Mouse (Mus musculus): ENCODE measurements around the gene Gtf2f2.
A peak's percentile ranks its signal among the peaks of the same experiment; 100 is the strongest.
"Not testable (repeated sequence)": the region's sequence is repeated elsewhere in the genome, so short reads cannot be mapped to it uniquely, and the experiment has no call there.

The Gtf2f2 gene

DNA sequence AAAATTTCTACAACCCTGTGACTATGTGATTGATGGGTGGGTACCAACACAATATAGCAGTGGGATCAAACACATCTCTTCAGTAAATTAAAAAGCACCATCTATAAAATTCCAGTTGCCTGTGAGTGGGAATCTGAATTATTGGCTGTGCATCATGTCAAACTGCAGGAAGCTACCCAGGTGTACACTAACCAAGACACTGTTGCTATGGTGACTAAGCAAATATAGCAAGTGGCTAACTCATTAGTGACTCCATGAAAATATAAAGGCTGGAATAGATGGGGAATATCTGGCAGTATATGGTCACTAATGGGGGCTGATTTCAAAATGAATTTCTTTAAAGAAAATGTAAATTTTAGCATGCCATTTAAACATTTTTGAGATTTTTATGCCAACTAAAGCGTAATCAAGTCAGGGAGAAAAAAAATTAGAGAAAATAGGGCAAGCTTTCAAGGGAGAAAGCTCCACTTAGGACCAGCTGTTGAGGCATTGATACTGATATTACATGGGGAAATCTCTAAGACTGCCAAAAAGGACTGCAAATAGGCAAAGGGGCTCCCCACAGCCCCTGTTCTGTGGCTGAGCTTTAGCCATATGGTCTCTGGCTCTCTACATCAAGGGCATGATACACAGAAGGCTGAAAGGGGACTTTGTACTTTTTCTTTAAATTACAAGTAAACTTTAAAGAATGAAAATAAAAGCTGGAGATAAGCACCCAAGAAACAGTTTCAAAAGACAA, 87.2 kb downstream of the Gtf2f2 start:
- DNase-seq (ENCODE audit: low read depth, low spot score), result no peak

DNA sequence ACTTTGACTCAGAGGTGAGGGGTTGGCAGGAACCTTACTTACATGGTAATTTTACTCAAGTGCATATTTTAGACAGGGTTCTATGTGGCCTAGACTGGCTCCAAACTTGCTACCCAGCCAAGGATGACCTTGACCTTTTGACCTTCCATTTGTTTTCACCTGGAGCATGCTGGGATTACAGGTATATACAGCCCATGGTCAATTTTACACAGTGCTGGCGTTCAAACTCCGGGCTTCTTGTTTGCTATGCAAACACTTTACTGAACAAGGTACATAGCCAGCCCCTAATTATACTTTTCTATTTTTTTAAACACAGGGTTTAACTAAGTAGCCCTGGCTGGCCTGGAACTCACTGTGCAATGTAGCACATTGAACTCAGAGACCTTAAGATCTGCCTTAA, 98.0 kb downstream of the Gtf2f2 start:
- DNase-seq (ENCODE audit: low read depth, low spot score), result no peak

DNA sequence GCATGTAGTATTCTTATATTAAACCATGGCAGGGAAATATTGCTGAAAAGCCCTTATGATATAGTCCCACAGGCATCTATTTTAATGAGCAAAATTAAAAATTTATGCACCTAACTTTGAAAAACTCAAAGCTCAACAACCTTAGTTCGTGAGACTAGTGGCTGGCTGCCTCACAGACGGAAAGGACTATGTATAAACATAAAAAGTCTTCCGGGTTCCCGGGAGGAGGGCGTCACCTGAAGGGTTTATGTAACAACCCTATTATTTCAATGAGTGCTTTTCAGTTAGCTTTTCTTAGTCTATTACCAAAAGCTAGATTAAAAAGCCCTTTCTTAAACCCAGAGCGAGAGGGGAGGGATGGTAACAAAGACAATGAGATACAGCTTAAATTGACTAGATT, 98.7 kb downstream of the Gtf2f2 start:
- DNase-seq (ENCODE audit: low read depth, low spot score), result no peak

DNA sequence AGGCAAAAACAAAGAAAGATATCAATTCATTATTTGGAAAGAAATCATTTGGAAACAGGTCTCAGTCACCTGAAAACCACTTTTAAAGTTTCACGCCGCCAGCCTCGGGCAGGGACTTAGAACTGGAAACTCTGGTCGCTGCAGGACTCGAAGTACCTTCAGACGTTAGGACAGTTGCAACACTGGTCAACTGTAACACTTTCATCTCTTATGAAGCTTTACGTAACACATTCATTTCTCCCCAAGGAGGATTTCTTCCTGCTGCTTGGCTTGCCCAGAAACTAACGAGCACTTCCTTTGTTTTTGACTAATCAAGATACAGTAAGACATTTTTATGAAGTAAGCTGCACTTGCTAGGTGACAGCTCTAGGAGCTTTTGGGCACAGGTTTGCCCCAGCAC, 103.7 kb downstream of the Gtf2f2 start:
- DNase-seq (ENCODE audit: low read depth, low spot score), result no peak

DNA sequence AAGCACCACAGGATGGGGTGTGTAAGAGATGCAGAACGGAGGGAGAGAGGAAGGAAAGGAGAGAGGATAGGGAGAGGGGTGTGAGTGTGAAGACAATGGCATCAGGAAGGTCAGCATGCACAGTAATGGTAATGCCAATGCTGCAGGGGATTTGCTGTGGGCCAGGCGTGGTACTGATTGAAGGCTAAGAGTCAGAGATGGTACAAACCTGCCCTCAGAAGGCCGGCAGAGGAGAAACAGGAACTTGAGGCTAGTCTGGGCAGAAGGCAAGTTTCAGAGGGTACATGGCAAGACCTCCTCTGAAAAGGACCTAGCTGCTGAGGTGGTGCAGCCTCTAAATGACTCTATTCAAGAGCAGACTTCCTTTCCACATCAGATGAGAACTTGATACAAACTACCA, 105.7 kb downstream of the Gtf2f2 start:
- no peak for DNase-seq (ENCODE audit: low read depth, low spot score)

DNA sequence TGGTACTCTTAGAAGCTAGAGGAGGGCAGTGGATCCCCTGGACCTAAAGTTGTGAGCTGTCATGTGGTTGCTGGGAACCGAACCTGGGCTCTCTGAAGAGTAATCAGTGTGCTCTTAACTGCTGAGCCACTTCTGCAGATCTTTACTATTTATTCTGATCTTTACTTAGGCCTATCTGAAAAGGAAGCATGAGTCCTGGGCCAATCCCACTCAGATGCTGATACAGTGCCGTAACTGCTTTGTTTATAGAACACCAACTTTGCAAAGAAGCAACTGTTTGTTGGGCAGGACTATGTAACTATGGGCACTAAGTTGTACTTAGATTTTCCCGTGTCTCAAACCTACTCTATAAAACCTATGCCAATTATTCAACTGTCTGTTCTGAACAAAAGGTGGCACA, 107.5 kb downstream of the Gtf2f2 start:
- DNase-seq (ENCODE audit: low read depth, low spot score), result no peak

DNA sequence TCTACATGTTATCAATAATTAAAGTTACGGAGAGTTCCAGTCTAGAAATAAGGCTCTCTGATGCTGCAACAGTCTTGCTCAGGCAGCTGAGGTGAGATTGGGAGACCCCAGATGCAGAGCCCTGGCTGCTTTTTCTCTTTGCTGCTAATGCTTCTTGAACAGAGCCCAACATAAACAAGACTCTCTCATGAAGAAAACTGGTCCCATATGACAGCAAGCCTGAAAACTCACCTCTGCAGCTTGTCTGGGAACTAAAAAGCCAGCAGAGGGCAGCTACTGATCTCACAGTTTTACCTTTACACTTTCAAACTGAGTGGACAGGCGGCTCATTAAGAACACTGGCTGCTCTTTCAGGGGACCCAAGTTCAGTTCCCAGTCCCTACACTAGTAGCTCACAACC, 108.7 kb downstream of the Gtf2f2 start:
- no peak for DNase-seq (ENCODE audit: low read depth, low spot score)

DNA sequence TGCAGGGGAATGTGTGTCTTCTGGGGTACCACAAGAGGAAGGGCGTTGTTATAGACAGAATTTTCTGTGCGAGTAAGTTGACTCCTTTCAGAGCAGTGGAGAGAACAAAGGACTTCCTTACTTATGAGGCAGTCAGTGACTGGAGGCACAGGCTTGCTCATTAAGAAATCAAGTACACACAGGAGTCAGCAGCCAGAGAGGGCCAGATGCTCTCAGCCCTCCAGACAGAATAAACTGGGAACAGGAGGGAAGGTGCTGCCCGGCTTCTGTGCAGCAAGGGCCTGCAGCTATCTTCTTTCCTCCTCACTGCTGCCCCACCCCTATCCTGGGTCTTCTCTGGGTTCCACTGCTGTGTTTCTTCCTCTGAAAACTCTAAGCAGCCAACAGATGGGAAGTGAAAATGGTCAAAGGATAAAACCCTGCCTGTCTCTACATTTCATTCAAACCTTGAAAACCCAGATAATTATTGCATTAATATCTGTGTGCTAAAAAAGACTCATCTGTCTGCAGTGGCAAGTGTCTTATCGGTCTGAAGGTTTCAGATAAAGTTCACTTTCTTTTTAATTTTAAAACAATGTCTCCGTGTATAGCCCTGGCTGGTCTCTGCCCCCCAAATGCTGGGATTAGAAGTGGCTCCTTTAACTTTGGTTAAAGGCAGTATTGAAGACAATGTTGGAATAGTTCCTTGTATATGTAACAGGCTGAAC, 109.7 kb downstream of the Gtf2f2 start:
- DNase-seq (ENCODE audit: low read depth, low spot score), result no peak

DNA sequence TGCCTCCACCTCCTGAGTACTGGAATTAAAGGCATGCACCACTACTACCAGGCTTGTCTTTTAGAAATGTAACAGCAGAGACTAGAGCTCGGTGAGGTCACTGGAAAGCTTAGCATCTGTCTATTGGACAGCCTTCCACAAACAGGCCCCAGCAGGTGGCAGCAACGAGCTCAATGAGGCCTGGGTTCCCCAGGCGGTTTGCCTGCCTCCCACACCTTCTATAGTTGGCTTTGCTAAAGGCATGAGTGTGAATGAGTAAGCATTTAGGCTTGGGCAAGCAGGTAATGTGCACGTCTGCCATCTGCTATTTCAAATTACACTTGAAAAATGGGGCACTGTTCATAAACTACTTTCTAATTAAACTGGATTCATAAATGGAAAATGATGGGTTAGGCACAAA, 111.1 kb downstream of the Gtf2f2 start:
- no peak for DNase-seq (ENCODE audit: low read depth, low spot score)

DNA sequence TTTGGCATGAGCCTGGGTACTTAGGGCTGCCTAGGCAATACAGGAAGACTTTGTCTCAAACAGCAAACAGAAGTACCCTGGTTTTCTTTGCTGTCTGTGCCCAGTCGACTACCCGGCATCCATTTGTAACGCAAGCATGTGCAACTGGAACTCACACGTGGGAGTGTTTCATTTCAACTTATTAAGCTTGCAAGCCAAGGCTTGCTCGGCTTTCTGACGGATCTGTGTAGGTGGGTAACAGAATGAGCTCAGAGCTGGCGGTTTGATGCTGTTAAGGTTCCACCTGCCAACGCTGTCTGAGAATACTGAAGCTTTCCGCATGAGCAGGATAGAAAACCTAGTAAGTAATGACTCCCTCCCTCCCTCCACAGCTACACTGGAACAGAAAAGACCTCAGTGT, 118.5 kb downstream of the Gtf2f2 start:
- DNase-seq (ENCODE audit: low read depth, low spot score), result no peak

DNA sequence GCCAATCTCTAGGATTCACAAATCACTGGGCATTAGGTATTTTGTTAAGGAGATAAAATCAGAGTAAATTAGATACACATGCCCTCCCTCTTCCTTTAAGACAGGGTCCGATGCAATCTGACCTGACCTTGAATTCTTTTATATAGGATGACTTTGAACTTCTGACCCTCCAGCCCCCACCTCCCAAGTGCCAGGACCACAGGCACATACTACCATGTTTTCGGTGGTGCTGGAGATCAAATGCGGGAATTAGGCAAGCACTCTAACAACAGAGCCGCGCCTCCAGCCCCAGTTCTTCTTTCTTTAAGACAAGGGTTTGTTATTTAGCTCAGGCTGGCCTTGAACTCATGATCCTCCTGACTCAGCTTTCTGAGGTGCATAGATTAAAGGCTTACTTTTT, 126.8 kb downstream of the Gtf2f2 start:
- no peak for DNase-seq (ENCODE audit: low read depth, low spot score)

DNA sequence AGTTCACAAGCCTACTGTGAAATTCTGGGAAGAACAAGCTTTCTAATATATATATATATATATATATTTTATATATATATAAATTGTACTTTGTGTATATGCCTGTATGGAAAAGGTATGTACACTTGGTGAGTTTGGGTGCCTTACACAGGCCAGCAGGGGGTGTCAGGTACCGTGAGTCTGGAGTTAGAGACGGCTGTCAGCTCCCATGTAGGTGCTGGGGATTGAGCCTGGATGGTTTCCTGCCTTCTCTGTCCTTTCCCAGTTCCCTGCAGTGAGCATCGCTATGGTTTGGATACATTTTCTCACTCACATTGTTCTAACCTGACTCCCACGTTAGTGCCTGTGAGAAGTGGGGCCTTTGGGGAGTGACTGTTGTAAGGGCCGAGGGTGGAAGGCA, 127.3 kb downstream of the Gtf2f2 start:
- DNase-seq (ENCODE audit: low read depth, low spot score), result no peak

DNA sequence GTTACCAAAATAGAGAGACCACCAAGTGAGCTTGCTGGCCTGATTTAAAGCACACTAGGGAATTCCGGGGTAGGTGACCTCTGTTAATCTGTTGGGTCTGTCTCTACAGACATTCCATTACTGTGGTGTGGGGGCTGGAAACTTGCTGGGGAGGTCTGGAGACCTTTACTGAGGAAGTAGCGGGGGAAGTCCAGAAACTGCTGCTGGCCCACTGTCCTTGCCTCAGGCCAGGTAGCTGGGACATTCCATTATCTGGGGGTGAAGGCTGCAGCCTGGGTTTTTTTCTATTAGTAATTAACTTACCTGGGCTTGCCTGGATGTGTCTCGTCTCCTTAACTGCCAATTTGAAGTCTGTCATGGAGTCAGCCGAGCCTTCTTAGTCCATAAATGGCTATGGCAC, 128.8 kb downstream of the Gtf2f2 start:
- DNase-seq (ENCODE audit: low read depth, low spot score), result no peak

DNA sequence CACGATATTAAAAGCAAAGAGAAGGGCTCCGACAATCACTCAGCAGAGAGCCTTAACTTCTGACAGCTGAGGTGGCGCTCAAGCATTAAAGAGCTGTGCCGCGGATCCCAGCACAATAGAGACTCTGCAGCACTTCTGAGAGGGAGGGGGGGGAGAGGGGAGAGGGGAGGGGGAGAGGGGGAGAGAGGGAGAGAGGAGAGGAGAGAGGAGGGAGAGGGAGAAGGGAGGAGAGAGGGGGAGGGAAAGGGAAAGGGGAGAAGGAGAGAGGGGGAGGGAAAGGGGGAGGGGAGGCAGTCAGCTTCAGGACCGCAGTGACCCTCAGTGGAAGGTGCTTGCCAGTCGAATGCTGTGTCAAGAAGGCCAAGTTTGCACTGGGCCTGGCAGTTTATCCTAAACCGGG, 131.7 kb downstream of the Gtf2f2 start:
- no peak for DNase-seq (ENCODE audit: low read depth, low spot score)

DNA sequence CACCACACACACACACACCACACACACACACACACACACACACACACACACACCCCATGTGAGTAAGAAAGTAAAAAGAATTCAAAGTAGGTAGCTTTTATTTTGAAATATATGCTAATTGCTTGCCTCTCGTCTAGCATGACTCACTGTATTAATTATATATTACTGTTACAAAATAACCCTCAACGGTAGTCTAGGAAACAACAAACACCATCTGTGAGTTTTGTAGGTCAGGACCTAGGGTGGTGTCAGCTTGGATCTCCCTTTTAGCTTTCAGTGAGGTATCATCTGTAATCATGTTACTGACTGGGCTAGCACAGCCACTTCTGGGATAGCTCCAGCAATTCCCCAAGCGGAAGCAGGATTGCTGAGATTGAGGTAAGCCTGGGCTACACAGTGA, 133.4 kb downstream of the Gtf2f2 start:
- DNase-seq (ENCODE audit: low read depth, low spot score), result no peak

DNA sequence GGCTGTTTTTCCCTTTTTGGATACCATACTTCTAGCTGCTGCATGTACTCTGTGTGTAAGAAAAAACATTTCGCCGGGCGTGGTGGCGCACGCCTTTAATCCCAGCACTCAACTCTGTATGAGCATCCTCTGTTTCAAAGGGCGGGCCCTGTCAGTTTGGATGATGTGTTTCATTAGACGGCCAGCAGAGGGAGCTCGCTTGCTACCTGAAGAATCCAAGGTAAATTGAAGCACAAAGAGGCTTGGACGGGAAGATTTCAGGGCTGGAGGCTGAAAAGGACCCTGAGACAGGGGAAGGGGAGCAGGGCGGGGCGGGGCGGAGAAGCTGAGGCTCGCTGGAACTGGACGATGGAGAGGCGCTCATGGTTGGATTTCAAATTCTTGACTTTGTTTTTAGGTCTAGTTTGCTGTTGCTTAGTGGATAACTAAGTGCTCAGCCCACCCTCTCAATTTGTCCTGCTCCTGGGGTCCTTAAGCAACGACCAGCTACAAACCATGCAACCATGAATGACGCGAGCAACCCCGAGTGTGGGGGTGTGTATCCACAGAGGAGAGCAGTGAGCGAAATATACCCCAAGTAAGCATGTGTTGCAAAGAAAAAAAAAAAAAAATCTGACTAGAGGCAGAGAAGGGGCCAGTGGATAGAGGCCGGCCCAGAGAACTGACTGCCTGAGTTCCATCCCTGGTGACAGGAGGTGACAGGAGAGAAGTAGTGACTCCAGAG, 134.2 kb downstream of the Gtf2f2 start:
- DNase-seq (ENCODE audit: low read depth, low spot score), result peak; percentile 66

DNA sequence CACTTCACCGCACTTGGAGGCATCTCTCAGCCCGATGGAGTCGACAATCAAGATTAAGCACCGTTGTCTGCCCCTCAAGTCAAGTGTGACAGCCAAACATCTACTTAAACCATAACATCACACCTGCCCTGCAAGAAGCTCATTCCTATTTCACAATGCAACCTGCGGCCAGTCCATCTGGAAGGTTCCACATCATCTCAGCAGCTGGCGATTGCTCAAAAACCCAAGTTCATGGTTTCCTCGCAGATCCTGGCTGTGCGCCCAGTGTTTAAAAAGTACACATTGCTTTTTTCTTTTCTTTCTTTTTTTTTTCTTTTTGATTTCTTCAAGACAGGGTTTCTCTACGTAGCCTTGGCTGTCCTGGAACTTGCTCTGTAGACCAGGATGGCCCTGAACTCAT, 137.1 kb downstream of the Gtf2f2 start:
- no peak for DNase-seq (ENCODE audit: low read depth, low spot score)

DNA sequence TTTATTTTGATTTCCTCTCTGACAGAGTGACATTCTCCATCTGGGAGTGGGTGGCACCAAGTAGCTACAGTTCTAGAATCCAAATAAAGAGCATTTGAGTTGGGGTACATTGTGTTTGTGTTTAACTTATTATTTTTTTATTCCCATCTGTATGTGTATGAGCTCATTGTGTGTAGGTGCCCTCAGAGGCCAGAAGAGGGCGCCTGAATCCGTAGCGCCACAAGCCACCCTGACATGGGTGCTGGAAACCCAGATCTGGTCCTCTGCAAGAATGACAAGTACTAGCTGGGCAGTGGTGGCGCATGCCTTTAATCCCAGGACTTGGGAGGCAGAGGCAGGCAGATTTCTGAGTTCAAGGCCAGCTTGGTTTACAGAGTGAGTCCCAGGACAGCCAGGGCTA, 138.9 kb downstream of the Gtf2f2 start:
- no peak for DNase-seq (ENCODE audit: low read depth, low spot score)

DNA sequence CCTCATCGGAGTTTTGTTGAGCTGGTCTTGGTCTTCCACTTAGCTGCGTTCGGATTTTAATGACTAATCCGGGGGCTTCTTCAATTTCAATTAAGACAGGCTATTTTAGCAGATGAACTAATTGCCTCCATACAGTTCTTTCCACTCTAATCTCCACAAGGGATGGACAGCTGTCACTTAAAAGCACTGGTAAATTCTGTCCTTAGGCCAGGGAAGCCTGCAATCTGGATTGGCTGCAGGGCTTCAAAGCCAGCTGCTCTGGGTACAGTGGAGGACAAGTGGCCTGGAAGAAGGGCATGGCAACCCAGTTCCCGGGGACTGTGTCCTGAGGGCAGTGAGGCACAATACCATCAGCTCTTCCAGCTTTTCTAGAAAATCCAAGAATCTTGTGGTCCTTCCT, 139.6 kb downstream of the Gtf2f2 start:
- DNase-seq (ENCODE audit: low read depth, low spot score), result no peak

DNA sequence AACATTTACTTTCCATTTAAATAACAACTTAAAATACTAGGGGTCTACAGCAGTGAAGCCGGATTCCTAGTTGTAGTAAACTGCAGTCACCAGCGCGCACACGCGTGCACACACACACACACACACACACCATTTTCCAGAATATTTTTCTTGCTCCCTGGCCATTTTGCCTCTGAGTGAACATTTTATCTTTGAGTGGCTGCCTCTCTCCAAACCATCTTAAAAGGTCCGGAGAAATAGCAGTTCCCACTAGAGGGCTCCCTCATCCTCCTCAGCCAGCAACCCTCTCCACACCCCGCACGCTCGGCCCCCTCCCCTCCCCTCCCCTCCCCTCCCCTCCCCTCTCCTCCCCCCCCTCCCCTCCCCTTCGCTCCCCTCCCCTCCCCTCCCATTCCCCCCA, 140.0 kb downstream of the Gtf2f2 start:
- DNase-seq (ENCODE audit: low read depth, low spot score), result peak; percentile 49

DNA sequence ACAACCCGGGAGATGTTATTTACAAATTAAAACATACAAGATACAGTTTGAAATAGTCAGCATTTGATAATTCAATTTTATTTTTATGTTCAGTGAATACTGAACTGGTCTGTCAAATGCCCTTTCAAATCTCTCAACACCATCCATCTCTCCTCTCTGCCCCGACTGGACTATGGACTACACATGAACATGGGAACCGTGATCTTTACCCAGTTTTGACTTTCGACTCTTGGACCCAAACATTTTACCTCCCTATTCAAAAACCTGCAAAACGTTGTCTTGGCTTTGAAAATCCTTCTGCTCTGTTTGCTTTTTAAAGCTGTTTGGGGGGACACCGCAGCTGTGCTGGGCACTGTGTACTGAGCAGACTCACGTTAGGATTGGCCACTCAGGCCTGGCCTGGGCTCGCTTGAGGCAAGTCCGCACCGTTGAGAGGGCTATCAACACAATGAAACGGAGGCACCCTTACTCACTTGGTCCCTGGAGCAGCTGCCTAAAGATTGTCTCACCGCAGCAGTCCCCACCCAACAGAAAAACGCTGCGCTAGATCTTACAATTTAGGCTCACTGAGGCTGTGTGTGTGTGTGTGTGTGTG, 140.8 kb downstream of the Gtf2f2 start:
- DNase-seq (ENCODE audit: low read depth, low spot score), result no peak

DNA sequence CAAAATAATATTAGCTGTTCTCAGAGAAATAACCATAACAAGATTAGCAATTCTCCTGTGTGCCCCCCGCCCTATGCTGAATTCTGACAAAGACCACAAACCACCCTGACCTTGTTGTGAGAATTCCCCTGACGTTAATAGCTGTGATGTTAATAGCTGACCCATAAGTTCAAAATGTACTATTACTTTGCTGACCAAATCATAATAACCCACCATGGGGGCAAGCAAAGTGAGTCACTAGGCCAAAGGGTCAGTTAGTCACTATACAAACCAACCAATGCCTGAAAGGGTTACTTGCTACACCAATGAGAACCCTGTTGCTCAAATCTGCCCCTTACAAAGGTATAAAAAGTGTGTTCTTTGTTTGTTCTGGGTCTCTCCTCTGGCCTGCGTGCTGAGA, 142.6 kb downstream of the Gtf2f2 start:
- not testable (repeated sequence) for DNase-seq (ENCODE audit: low read depth, low spot score)
